Mouse (Mus musculus) midbrain, embryonic 11.5 days (tissue): ENCODE measurements around the gene Slfn9. TPM values are rescaled to one million over a fixed set of nuclear protein-coding genes. Genes with fewer than 3 reads are reported as not detected.
A peak's percentile ranks its signal among the peaks of the same experiment; 100 is the strongest.
"Not testable (repeated sequence)": the region's sequence is repeated elsewhere in the genome, so short reads cannot be mapped to it uniquely, and the experiment has no call there.

Experiments
- ATAC-seq: fragments of 200-750 bp; cut with Nextera tagmentation; 2 replicates; pipeline ENCODE4 v1.8.0; 2017; ENCODE audit warnings: moderate TSS enrichment, moderate library complexity; ENCODE audit not compliant: low FRiP score
- DNase-seq: peaks from one replicate; pipeline ENCODE4 v3.0.0; 2015; ENCODE audit warnings: low spot score; ENCODE audit errors: missing footprints
- H3K27ac ChIP-seq: fragments of 300-500 bp; sonication (generic); 2 replicates; pipeline ENCODE4 v1.5.1; 2014; ENCODE audit warnings: low read depth, low read length
- H3K27me3 ChIP-seq: fragments of 300-500 bp; sonication (generic); 2 replicates; pipeline ENCODE4 v1.6.1; 2014; ENCODE audit warnings: mild to moderate bottlenecking, low read length, moderate library complexity, mixed read lengths; ENCODE audit not compliant: control insufficient read depth, insufficient read depth
- H3K36me3 ChIP-seq: fragments of 300-500 bp; sonication (generic); 2 replicates; pipeline ENCODE4 v1.6.1; 2014; ENCODE audit warnings: mild to moderate bottlenecking, low read length, moderate library complexity, mixed read lengths; ENCODE audit not compliant: control insufficient read depth, insufficient read depth
- H3K4me1 ChIP-seq: fragments of 300-500 bp; sonication (generic); 2 replicates; pipeline ENCODE4 v1.6.1; 2014; ENCODE audit warnings: low read length; ENCODE audit not compliant: control insufficient read depth, insufficient read depth
- H3K4me2 ChIP-seq: fragments of 300-500 bp; sonication (generic); 2 replicates; pipeline ENCODE4 v1.6.1; 2014; ENCODE audit warnings: mild to moderate bottlenecking, moderate library complexity
- H3K4me3 ChIP-seq: fragments of 300-500 bp; sonication (generic); 2 replicates; pipeline ENCODE4 v1.5.1; 2014; ENCODE audit warnings: low read depth, low read length
- H3K9ac ChIP-seq: fragments of 300-500 bp; sonication (generic); 2 replicates; pipeline ENCODE4 v1.6.1; 2014; ENCODE audit warnings: low read length
- H3K9me3 ChIP-seq: fragments of 300-500 bp; sonication (generic); 2 replicates; pipeline ENCODE4 v1.6.1; 2016; ENCODE audit warnings: low read length; ENCODE audit not compliant: control insufficient read depth
- WGBS: fragments of 180-500 bp; shearing (Covaris S2); extraction: QIAGEN DNeasy Blood & Tissue Kit; methylation state at CpG from one replicate; pipeline ENCODE4 v1.1.7; 2014; 5-methylcytosine and 5-hydroxymethylcytosine counted together
- polyA plus RNA-seq: library from polyadenylated mRNA; unstranded; fragments of >200 nt; fragmentation: Nextera tagmentation; extraction: Ambion mirVana; gene quantifications from 2 replicates; pipeline ENCODE4 v1.2.1, GENCODE M21; 2014

Slfn9 gene
- polyA plus RNA-seq, 1 experiment from 2014 or later = 7.6 TPM

DNA sequence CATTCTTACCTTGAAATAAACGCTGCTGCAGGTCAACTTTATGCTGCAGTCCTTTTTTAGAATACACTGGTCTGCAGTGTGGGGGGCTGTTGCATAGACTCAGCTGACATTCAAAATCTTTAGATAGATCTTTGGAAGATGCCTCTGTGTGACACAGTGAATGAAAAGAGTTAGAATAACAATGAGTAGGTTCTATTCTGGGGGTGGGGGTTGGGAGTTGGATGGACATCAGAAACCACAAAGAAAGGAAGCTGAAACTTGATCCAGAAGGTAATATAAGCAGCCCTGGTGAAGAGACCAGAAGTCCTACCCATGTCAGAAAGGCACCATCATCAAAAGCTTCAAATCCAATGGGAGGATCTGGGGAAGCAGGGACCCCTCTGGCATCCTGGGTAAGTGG, 21.7 kb upstream of the Slfn9 start:
- no peak overlapping the region for H3K9ac ChIP-seq
- 81% methylated on average over 1 of the region's 1 CpGs for WGBS

DNA sequence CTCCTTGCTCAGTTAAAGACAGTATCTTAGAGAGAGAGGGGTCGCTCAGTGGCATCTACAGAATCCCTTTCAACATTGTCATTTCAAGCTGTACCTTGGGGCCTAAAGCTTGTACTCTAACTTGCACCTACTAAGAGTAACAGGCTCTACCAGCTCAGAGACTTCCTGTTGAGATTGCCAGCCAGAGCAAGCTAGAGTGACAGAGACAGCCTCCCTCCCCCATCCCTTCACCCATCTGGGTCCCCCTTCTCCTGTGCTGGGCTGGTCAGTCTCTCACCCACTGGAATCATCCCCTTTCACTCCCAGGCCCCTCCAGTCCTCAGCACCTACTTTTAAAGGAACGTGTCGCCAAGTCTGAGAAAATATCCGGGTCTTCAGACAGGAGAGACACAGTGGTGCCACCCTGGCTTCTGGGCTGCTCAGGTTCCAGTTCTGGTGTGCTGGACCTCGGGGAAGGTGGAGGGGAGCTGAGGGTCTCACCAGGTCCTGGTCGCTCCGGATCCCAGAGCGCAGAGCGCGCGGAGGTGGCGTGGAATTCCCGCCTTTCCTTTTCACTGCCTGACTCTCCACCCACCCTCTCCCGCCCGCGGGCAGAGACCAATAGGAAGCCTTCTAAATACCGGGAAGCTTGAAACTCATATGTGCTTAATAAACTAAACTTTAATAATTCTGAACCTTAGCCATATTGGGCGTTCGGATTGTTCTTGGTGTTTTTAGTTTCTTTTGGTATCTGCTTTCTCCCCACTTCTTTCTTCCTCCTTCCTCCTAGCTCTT, 831 bp downstream of the Slfn9 start:
- not testable (repeated sequence) for H3K9me3 ChIP-seq, H3K36me3 ChIP-seq, ATAC-seq, H3K4me1 ChIP-seq, H3K27ac ChIP-seq, H3K27me3 ChIP-seq
- Histone ChIP-seq H3K4me2 (peak overlapping the region; percentile 59), H3K9ac (peak overlapping the region; percentile 47; the same call in 1 of the 2 replicates), H3K4me3 (peak overlapping the region; percentile 25; the same call in 1 of the 2 replicates)
- DNase-seq = peak; percentile 89
- WGBS = 14% methylated on average over 19 of the region's 19 CpGs

More for the DNA sequence above, 21.7 kb upstream of the Slfn9 start:
- no peaks in the 10 kb centered on the region for H3K9me3 ChIP-seq
- no peaks in the 10 kb centered on the region for H3K36me3 ChIP-seq
- H3K4me2 ChIP-seq = no peak overlapping the region
- no peak overlapping the region for H3K4me3 ChIP-seq
- ATAC-seq = no peak
- no peaks in the 10 kb centered on the region for H3K27me3 ChIP-seq
- no peak overlapping the region for H3K27ac ChIP-seq
- DNase-seq = no peak
- H3K4me1 ChIP-seq = no peaks in the 10 kb centered on the region

DNA sequence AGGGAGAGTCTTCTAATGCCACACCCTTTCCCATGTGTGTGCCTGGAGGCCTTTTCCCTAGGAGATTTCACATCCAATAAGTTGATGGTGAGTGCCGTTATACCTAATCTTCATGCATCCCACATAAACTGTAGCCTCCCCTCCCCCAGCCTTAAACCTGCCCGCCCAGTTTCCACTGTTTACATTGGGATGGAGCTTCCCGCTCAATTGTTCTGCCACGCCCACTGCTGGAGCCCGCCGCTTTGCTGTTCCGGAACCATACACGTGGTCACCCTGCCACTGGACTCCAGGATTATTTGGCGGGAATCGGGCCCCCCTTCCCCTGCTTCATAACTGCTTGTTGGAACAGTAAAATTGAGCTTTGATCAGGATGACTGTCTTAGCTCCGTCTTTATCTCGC, 2.3 kb downstream of the Slfn9 start:
- 36% methylated on average over 12 of the region's 12 CpGs for WGBS
- ATAC-seq (no peak), DNase-seq (no peak)
- H3K4me1 ChIP-seq = peaks cover 7% of the 10 kb centered on the region
- H3K4me2 ChIP-seq = no peak overlapping the region
- H3K27me3 ChIP-seq = peaks cover 3% of the 10 kb centered on the region; the same call in 1 of the 2 replicates
- H3K4me3 ChIP-seq = no peak overlapping the region
- no peak overlapping the region for H3K27ac ChIP-seq
- H3K9ac ChIP-seq = no peak overlapping the region
- H3K36me3 ChIP-seq = no peaks in the 10 kb centered on the region
- H3K9me3 ChIP-seq = no peaks in the 10 kb centered on the region

DNA sequence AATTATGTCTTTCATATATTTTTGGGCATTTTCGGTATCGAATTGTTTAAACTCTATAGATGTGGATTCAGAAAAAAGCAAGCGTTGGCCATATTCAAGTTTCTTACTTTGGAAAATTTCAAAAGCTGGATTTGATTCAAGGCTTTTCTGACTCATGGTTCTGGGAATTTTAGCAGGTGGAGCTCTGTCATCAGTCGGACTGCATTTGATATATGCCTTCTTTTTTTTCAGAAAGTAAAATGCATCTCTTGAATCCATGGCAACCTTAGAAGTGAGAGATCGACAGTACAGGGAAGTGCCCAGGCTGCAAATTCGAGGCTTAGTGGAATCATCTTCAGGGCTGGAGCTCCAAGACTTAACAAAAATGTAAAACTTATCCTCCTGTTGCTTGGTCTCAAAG, 4.0 kb downstream of the Slfn9 start:
- peaks cover 7% of the 10 kb centered on the region for H3K4me1 ChIP-seq
- H3K9me3 ChIP-seq = no peaks in the 10 kb centered on the region
- no peak overlapping the region for H3K9ac ChIP-seq
- 84% methylated on average over 6 of the region's 6 CpGs for WGBS
- no peak for ATAC-seq
- no peaks in the 10 kb centered on the region for H3K36me3 ChIP-seq
- H3K27me3 ChIP-seq = peaks cover 3% of the 10 kb centered on the region; the same call in 1 of the 2 replicates
- no peak overlapping the region for H3K27ac ChIP-seq
- DNase-seq = no peak
- H3K4me3 ChIP-seq = no peak overlapping the region
- H3K4me2 ChIP-seq = no peak overlapping the region

DNA sequence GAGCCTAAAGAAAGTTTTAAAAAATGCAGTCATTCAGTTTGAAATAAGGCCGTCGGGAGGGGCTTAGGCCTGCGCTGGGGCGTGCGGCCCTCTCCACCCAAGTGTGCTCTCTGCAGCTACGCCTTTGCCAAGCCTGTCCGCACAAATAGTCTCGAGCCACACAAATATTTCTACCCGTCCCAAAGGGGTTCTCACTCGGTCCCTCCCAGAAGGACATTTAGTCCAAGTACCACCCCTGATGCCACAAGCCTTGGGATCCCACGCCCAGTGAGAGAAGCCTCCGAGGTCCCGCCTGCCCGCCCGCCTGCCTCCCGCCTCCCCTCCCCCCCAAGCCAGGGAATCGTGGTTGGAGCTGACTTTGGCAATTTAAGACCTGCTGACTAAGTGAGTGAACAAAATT, 8.4 kb downstream of the Slfn9 start:
- Histone ChIP-seq H3K36me3 (no peaks in the 10 kb centered on the region), H3K4me1 (no peaks in the 10 kb centered on the region), H3K4me3 (no peak overlapping the region), H3K27me3 (no peaks in the 10 kb centered on the region), H3K27ac (no peak overlapping the region), H3K9ac (no peak overlapping the region), H3K4me2 (no peak overlapping the region), H3K9me3 (no peaks in the 10 kb centered on the region)
- 80% methylated on average over 17 of the region's 17 CpGs for WGBS
- ATAC-seq = no peak
- DNase-seq = no peak

DNA sequence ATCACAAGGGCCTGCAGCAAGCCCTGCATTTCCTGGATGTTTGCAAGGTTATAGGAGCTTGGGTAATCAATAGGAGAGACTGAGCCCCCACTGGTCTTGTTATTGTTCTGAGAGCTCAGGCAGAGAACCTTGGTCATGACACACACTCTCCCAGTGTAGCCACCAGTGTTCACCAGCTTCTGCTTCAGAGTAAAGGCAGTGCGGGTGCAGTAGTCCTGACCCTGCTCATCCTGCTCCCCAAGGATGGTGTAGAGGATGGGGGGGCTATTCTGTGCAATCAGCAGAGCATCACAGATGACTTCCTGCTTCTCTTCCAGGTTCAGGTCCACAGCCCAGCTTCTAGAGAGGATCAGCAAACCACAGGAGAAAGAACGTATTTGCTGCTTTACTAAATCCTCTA, 9.2 kb downstream of the Slfn9 start:
- not testable (repeated sequence) for H3K27ac ChIP-seq, ATAC-seq, DNase-seq, H3K36me3 ChIP-seq, H3K27me3 ChIP-seq, H3K9ac ChIP-seq, H3K4me1 ChIP-seq, H3K4me2 ChIP-seq, H3K4me3 ChIP-seq, H3K9me3 ChIP-seq
- WGBS = 80% methylated on average over 2 of the region's 2 CpGs

DNA sequence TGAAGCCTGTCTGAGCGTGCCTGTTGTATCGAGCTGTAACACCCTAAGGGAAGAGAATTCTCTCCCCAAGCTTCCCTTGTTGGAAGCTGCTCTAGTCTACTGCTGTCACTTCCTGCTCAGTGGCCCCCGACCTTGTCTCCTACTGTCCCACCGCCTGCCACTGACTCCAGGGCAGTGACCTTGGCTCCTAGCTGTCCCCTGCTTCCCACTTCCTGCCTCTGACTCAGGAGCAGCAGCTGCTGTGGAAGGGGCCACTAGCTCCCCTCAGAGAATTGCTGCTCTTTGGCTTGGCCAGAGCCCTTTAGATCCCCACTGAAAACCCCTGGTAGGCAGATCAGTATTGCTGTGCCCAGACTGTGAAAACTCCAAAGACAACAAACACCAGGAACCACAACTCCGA, 17.7 kb downstream of the Slfn9 start:
- H3K4me1 ChIP-seq = no peaks in the 10 kb centered on the region; the same call in 1 of the 2 replicates

DNA sequence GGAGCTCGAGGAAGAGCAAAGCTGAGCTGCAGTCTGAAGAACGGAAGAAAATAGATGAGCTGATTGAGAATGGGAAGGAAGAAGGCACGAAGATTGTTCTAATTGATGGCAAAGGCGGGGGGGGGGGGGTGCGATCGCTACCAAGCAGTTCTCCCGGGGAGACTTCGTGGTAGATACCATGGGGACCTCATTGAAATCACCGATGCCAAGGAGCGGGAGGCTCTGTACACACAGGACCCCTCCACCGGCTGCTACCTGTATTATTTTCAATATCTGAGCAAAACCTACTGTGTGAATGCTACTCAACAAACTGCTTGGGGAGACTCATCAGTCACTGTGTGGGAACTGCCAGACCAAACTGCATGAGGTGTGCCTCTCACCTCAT, 20.0 kb downstream of the Slfn9 start:
- 80% methylated on average over 11 of the region's 11 CpGs for WGBS
- Histone ChIP-seq H3K27me3 (no peaks in the 10 kb centered on the region), H3K4me1 (no peaks in the 10 kb centered on the region; the same call in 1 of the 2 replicates), H3K4me2 (peak overlapping the region; percentile 44), H3K4me3 (no peak overlapping the region), H3K36me3 (no peaks in the 10 kb centered on the region), H3K9ac (peak overlapping the region; percentile 37; the same call in 1 of the 2 replicates), H3K27ac (no peak overlapping the region), H3K9me3 (no peaks in the 10 kb centered on the region)
- DNase-seq = no peak
- ATAC-seq = no peak

More for the DNA sequence above, 17.7 kb downstream of the Slfn9 start:
- Histone ChIP-seq H3K36me3 (no peaks in the 10 kb centered on the region), H3K4me2 (no peak overlapping the region), H3K9me3 (no peaks in the 10 kb centered on the region), H3K4me3 (no peak overlapping the region), H3K27ac (no peak overlapping the region), H3K27me3 (no peaks in the 10 kb centered on the region), H3K9ac (no peak overlapping the region)
- 57% methylated on average over 5 of the region's 5 CpGs for WGBS
- DNase-seq (no peak), ATAC-seq (no peak)

DNA sequence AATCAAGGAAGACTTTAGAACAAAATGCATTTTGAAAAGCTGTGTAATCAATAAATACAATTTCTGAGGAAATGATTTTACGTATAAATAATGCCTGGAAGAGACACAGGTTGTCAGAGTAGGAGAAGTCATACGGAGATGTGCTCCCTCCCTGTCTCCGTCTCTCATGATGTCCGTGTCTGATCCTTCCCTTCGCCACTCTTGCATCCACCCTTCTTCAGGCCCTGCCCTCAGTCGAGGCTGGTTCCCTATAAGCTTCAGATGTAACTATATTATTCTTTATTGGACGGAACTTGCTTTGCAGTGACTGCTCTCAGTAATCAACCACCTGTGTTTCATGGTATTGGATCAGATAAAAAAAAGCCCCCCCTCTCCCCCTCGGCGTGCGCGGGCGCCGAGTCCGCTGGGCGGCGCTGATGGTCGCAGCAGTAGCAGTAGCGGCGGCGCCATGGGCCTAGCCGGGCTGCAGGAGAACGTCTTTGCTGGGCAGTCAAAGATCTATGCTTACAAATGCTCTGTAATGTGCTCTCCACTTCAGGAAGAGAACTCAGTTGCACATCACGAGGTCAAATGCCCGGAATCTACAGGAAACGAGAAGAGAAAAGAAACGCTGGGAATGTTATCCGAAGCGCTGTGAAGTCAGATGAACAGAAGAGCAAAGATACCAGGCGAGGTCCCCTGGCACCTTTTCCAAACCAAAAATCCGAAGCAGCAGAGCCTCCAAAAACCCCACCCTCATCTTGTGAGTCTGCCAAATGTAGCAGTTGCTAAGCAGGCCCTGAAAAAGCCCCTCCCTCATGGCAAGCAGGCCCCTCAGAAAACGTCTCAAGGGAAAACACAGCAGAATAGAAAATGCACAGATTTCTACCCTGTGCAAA, 20.7 kb downstream of the Slfn9 start:
- DNase-seq = peak; percentile 94
- no peak overlapping the region for H3K27ac ChIP-seq

More for the DNA sequence above, 20.7 kb downstream of the Slfn9 start:
- no peaks in the 10 kb centered on the region for H3K36me3 ChIP-seq
- H3K4me2 ChIP-seq = peak overlapping the region; percentile 44
- H3K4me1 ChIP-seq = no peaks in the 10 kb centered on the region; the same call in 1 of the 2 replicates
- ATAC-seq = peak; percentile 52; the same call in 1 of the 2 replicates
- no peaks in the 10 kb centered on the region for H3K9me3 ChIP-seq
- peak overlapping the region; percentile 12 for H3K4me3 ChIP-seq
- 9% methylated on average over 31 of the region's 31 CpGs for WGBS
- H3K9ac ChIP-seq = peak overlapping the region; percentile 37
- H3K27me3 ChIP-seq = no peaks in the 10 kb centered on the region
